Mouse (Mus musculus) liver, adult 2 months (tissue): ENCODE measurements around the gene Tmem39b. TPM values are rescaled to one million over a fixed set of nuclear protein-coding genes. Genes with fewer than 3 reads are reported as not detected.

Experiments used
- DNase-seq: peaks from one replicate; pipeline ENCODE4 v3.0.0-alpha.2; 2011; ENCODE audit warnings: low read depth, low spot score; ENCODE audit errors: extremely low read depth
- H3K27ac ChIP-seq: fragments of 200-500 bp; replicated peaks from 2 replicates; pipeline ENCODE4 v1.5.1; 2012; ENCODE audit warnings: low read depth, mild to moderate bottlenecking, control low read depth, inconsistent platforms, low read length; ENCODE audit not compliant: insufficient read depth
- H3K27me3 ChIP-seq: fragments of 200-500 bp; 2 replicates; pipeline ENCODE4 v1.6.1; 2012; ENCODE audit warnings: mild to moderate bottlenecking, moderate library complexity, low read length, inconsistent platforms; ENCODE audit not compliant: control insufficient read depth, insufficient read depth
- H3K36me3 ChIP-seq: fragments of 200-500 bp; 2 replicates; pipeline ENCODE4 v1.6.1; 2012; ENCODE audit warnings: low read length, inconsistent platforms; ENCODE audit not compliant: control insufficient read depth, insufficient read depth
- H3K4me1 ChIP-seq: fragments of 200-500 bp; 2 replicates; pipeline ENCODE4 v1.6.1; 2011; ENCODE audit warnings: low read length; ENCODE audit not compliant: control insufficient read depth, insufficient read depth
- H3K4me3 ChIP-seq: fragments of 200-500 bp; 2 replicates; pipeline ENCODE4 v1.5.1; 2011; ENCODE audit warnings: low read depth, mild to moderate bottlenecking, control low read depth, low read length, moderate library complexity; ENCODE audit not compliant: insufficient read depth
- H3K79me2 ChIP-seq: fragments of 200-500 bp; 2 replicates; pipeline ENCODE4 v1.6.1; 2012; ENCODE audit warnings: inconsistent platforms, mild to moderate bottlenecking, low read length, moderate library complexity; ENCODE audit not compliant: control insufficient read depth, insufficient read depth
- H3K9ac ChIP-seq: fragments of 200-500 bp; 2 replicates; pipeline ENCODE4 v1.6.1; 2012; ENCODE audit warnings: low read depth, mild to moderate bottlenecking, control low read depth, inconsistent platforms, low read length
- CTCF ChIP-seq: fragments of 200-500 bp; IDR thresholded peaks from 2 replicates; pipeline ENCODE4 v1.5.1; 2011; ENCODE audit warnings: low read depth, low read length, control low read depth
- POLR2A ChIP-seq: fragments of 200-500 bp; IDR thresholded peaks from 2 replicates; pipeline ENCODE4 v1.6.1; 2011; ENCODE audit warnings: low read length, control low read depth; ENCODE audit not compliant: insufficient read depth; ENCODE audit errors: extremely low read depth
- WGBS: fragments of 180-500 bp; shearing (Covaris S2); methylation state at CpG from one replicate; pipeline ENCODE4 v1.1.7; 2018; 5-methylcytosine and 5-hydroxymethylcytosine counted together
- polyA plus RNA-seq: library from polyadenylated mRNA; depleted of rRNA; stranded (reverse); fragments of >200 nt; gene quantifications from 2 replicates; pipeline ENCODE4 v1.2.3, GENCODE M21; 2012
- total RNA-seq: library from RNA; depleted of rRNA; stranded (reverse); fragments of >200 nt; gene quantifications from 2 replicates; pipeline ENCODE4 v1.2.3, GENCODE M21; 2014

Gene Tmem39b
- total and polyA plus RNA-seq, 2 experiments: 1.5 to 15.6 TPM

GRCm38 (mm10) chr4:129672878-129673449 lies 23.7 kb downstream of the Tmem39b start:
- Histone ChIP-seq H3K27me3 (no peaks in the 10 kb centered on the region), H3K4me3 (peak overlapping the region; percentile 94), H3K27ac (peak overlapping the region; percentile 64), H3K9ac (peak overlapping the region; percentile 43), H3K79me2 (peaks cover 6% of the 10 kb centered on the region; the same call in 1 of the 2 replicates), H3K4me1 (peaks cover 7% of the 10 kb centered on the region), H3K36me3 (peaks cover 1% of the 10 kb centered on the region; the same call in 1 of the 2 replicates)
- WGBS: 5% methylated on average over 10 of the region's 10 CpGs
- DNase-seq: no peak
- TF ChIP-seq POLR2A: no peak
- TF ChIP-seq CTCF: no peak

GRCm38 (mm10) chr4:129672083-129672877 lies 24.4 kb downstream of the Tmem39b start, which contains the start of gene Kpna6:
Gene Kpna6, minus strand, starts transcription at chr4:129672767.
- Histone ChIP-seq H3K27ac (peak within 1 kb of the TSS; percentile 89), H3K36me3 (peaks cover 1% of the 10 kb centered on the region; the same call in 1 of the 2 replicates)
- TF ChIP-seq CTCF (no peak), POLR2A (0 out of 2 replicates have a peak, but pooled peaks have one; percentile 35)

GRCm38 (mm10) chr4:129671491-129672082 lies 25.1 kb downstream of the Tmem39b start:
- peaks cover 7% of the 10 kb centered on the region for H3K4me1 ChIP-seq
- peak overlapping the region; percentile 89 for H3K27ac ChIP-seq
- TF ChIP-seq POLR2A (no peak), CTCF (peak; percentile 51)
- H3K9ac ChIP-seq: peak overlapping the region; percentile 95
- H3K36me3 ChIP-seq: peaks cover 4% of the 10 kb centered on the region; the same call in 1 of the 2 replicates
- H3K27me3 ChIP-seq: no peaks in the 10 kb centered on the region
- H3K4me3 ChIP-seq: peak overlapping the region; percentile 94
- peak; percentile 69 for DNase-seq
- WGBS: 3% methylated on average over 12 of the region's 12 CpGs
- H3K79me2 ChIP-seq: peaks cover 9% of the 10 kb centered on the region; the same call in 1 of the 2 replicates

More at GRCm38 (mm10) chr4:129672083-129672877, 24.4 kb downstream of the Tmem39b start, which contains the start of gene Kpna6:
- H3K79me2 ChIP-seq: peaks cover 7% of the 10 kb centered on the region; the same call in 1 of the 2 replicates
- DNase-seq: peak; percentile 84
- peaks cover 7% of the 10 kb centered on the region for H3K4me1 ChIP-seq
- WGBS: under 1% methylated on average over 65 of the region's 65 CpGs
- no peaks in the 10 kb centered on the region for H3K27me3 ChIP-seq
- peak within 1 kb of the TSS; percentile 94 for H3K4me3 ChIP-seq
- H3K9ac ChIP-seq: peak within 1 kb of the TSS; percentile 95

GRCm38 (mm10) chr4:129662255-129662813 lies 34.3 kb downstream of the Tmem39b start:
- Histone ChIP-seq H3K79me2 (peaks cover 8% of the 10 kb centered on the region; the same call in 1 of the 2 replicates), H3K4me1 (no peaks in the 10 kb centered on the region; the same call in 1 of the 2 replicates), H3K36me3 (peaks cover 46% of the 10 kb centered on the region), H3K9ac (no peak overlapping the region), H3K27ac (no peak overlapping the region), H3K4me3 (no peak overlapping the region), H3K27me3 (no peaks in the 10 kb centered on the region)
- DNase-seq: no peak
- TF ChIP-seq CTCF (no peak), POLR2A (no peak)
- 92% methylated on average over 3 of the region's 3 CpGs for WGBS

- Histone ChIP-seq H3K79me2 (peaks cover 5% of the 10 kb centered on the region; the same call in 1 of the 2 replicates), H3K9ac (no peak overlapping the region), H3K4me1 (no peaks in the 10 kb centered on the region; the same call in 1 of the 2 replicates), H3K4me3 (no peak overlapping the region), H3K27ac (no peak overlapping the region), H3K36me3 (peaks cover 50% of the 10 kb centered on the region), H3K27me3 (no peaks in the 10 kb centered on the region)
- no peak for DNase-seq
- TF ChIP-seq POLR2A: no peak
- TF ChIP-seq CTCF: no peak
- 92% methylated on average over 3 of the region's 3 CpGs for WGBS
Measured at GRCm38 (mm10) chr4:129661584-129661983, 35.1 kb downstream of the Tmem39b start.
